Mouse (Mus musculus) embryonic facial prominence, embryonic 14.5 days (tissue): Measurements from ENCODE around the gene Ntm. TPM values are rescaled to one million over a fixed set of nuclear protein-coding genes. Genes with fewer than 3 reads are reported as not detected.
A peak's percentile ranks its signal among the peaks of the same experiment; 100 is the strongest.

Experiments
- ATAC-seq: fragments of 200-750 bp; cut with Nextera tagmentation; 2 replicates; pipeline ENCODE4 v1.8.0; 2017; ENCODE audit warnings: low read depth, moderate number of reproducible peaks, moderate TSS enrichment
- DNase-seq: peaks from one replicate; pipeline ENCODE4 v3.0.0-alpha.2; 2015; ENCODE audit warnings: low spot score
- H3K27ac ChIP-seq: fragments of 300-500 bp; sonication (generic); replicated peaks from 2 replicates; pipeline ENCODE4 v1.5.1; 2014; ENCODE audit warnings: low read depth, mild to moderate bottlenecking, low read length, moderate library complexity
- H3K27me3 ChIP-seq: fragments of 300-500 bp; sonication (generic); replicated peaks from 2 replicates; pipeline ENCODE4 v1.6.1; 2014; ENCODE audit warnings: low read length; ENCODE audit not compliant: control insufficient read depth, insufficient read depth
- H3K36me3 ChIP-seq: fragments of 300-500 bp; sonication (generic); 2 replicates; pipeline ENCODE4 v1.6.1; 2014; ENCODE audit warnings: low read length, mixed read lengths; ENCODE audit not compliant: control insufficient read depth, insufficient read depth
- H3K4me1 ChIP-seq: fragments of 300-500 bp; sonication (generic); 2 replicates; pipeline ENCODE4 v1.6.1; 2014; ENCODE audit warnings: antibody characterized with exemption, low read length; ENCODE audit not compliant: control insufficient read depth, insufficient read depth
- H3K4me2 ChIP-seq: fragments of 300-500 bp; sonication (generic); 2 replicates; pipeline ENCODE4 v1.6.1; 2014; ENCODE audit warnings: low read depth, mild to moderate bottlenecking, low read length, moderate library complexity, mixed read lengths
- H3K4me3 ChIP-seq: fragments of 300-500 bp; sonication (generic); 2 replicates; pipeline ENCODE4 v1.5.1; 2014; ENCODE audit warnings: low read depth, mild to moderate bottlenecking, low read length
- H3K9ac ChIP-seq: fragments of 300-500 bp; sonication (generic); 2 replicates; pipeline ENCODE4 v1.6.1; 2014; ENCODE audit warnings: low read depth, mild to moderate bottlenecking, low read length, moderate library complexity, mixed read lengths
- H3K9me3 ChIP-seq: fragments of 300-500 bp; sonication (generic); 2 replicates; pipeline ENCODE4 v1.6.1; 2016; ENCODE audit warnings: low read length; ENCODE audit not compliant: control insufficient read depth
- WGBS: fragments of 180-500 bp; shearing (Covaris S2); extraction: QIAGEN DNeasy Blood & Tissue Kit; methylation state at CpG from one replicate; pipeline ENCODE4 v1.1.7; 2014; 5-methylcytosine and 5-hydroxymethylcytosine counted together
- polyA plus RNA-seq: library from polyadenylated mRNA; unstranded; fragments of >200 nt; fragmentation: Nextera tagmentation; extraction: Ambion mirVana; gene quantifications from 2 replicates; pipeline ENCODE4 v1.2.1, GENCODE M21; 2014

The Ntm gene
- polyA plus RNA-seq, 1 experiment from 2014 or later: 28.2 TPM

GRCm38 (mm10) chr9:29956936-29957335 lies 6.0 kb downstream of the Ntm start:
- peaks cover 10% of the 10 kb centered on the region for H3K4me1 ChIP-seq
- H3K27ac ChIP-seq: no peak overlapping the region
- no peaks in the 10 kb centered on the region for H3K36me3 ChIP-seq
- no peak overlapping the region for H3K4me3 ChIP-seq
- WGBS: 69% methylated on average over 5 of the region's 5 CpGs
- no peaks in the 10 kb centered on the region for H3K9me3 ChIP-seq
- peaks cover 14% of the 10 kb centered on the region for H3K27me3 ChIP-seq
- no peak overlapping the region for H3K4me2 ChIP-seq
- DNase-seq (no peak), ATAC-seq (no peak)
- no peak overlapping the region for H3K9ac ChIP-seq

GRCm38 (mm10) chr9:29954031-29954430 lies 8.9 kb downstream of the Ntm start:
- Histone ChIP-seq H3K4me1 (peaks cover 4% of the 10 kb centered on the region; the same call in 1 of the 2 replicates), H3K9ac (no peak overlapping the region), H3K9me3 (no peaks in the 10 kb centered on the region), H3K4me2 (no peak overlapping the region), H3K36me3 (no peaks in the 10 kb centered on the region), H3K27me3 (no peaks in the 10 kb centered on the region), H3K4me3 (no peak overlapping the region), H3K27ac (no peak overlapping the region)
- ATAC-seq: no peak
- 54% methylated on average over 6 of the region's 6 CpGs for WGBS
- DNase-seq: no peak

GRCm38 (mm10) chr9:29949041-29949440 lies 13.9 kb downstream of the Ntm start:
- H3K27ac ChIP-seq: no peak overlapping the region
- no peaks in the 10 kb centered on the region for H3K27me3 ChIP-seq
- no peak overlapping the region for H3K9ac ChIP-seq
- peaks cover 2% of the 10 kb centered on the region; the same call in 1 of the 2 replicates for H3K4me1 ChIP-seq
- H3K36me3 ChIP-seq: no peaks in the 10 kb centered on the region
- H3K9me3 ChIP-seq: no peaks in the 10 kb centered on the region
- ATAC-seq (no peak), DNase-seq (no peak)
- H3K4me2 ChIP-seq: no peak overlapping the region
- WGBS: 86% methylated on average over 3 of the region's 3 CpGs
- H3K4me3 ChIP-seq: no peak overlapping the region

- Histone ChIP-seq H3K27ac (no peak overlapping the region), H3K36me3 (no peaks in the 10 kb centered on the region), H3K9me3 (no peaks in the 10 kb centered on the region), H3K9ac (peak overlapping the region; percentile 48), H3K4me3 (peak overlapping the region; percentile 17), H3K4me1 (peaks cover 12% of the 10 kb centered on the region; the same call in 1 of the 2 replicates), H3K27me3 (no peaks in the 10 kb centered on the region; the same call in 1 of the 2 replicates), H3K4me2 (peak overlapping the region; percentile 52)
- WGBS: 13% methylated on average over 20 of the region's 20 CpGs
- peak; percentile 79 for ATAC-seq
- peak; percentile 61 for DNase-seq
Observed at GRCm38 (mm10) chr9:29943209-29944070, 19.5 kb downstream of the Ntm start.

GRCm38 (mm10) chr9:29942183-29942952 lies 20.6 kb downstream of the Ntm start:
- H3K27ac ChIP-seq: no peak overlapping the region
- no peaks in the 10 kb centered on the region for H3K9me3 ChIP-seq
- H3K27me3 ChIP-seq: no peaks in the 10 kb centered on the region; the same call in 1 of the 2 replicates
- H3K4me2 ChIP-seq: no peak overlapping the region
- no peak overlapping the region for H3K4me3 ChIP-seq
- no peak overlapping the region for H3K9ac ChIP-seq
- DNase-seq (no peak), ATAC-seq (no peak; the same call in 1 of the 2 replicates)
- 50% methylated on average over 11 of the region's 11 CpGs for WGBS
- no peaks in the 10 kb centered on the region for H3K36me3 ChIP-seq
- peaks cover 12% of the 10 kb centered on the region; the same call in 1 of the 2 replicates for H3K4me1 ChIP-seq

GRCm38 (mm10) chr9:29939517-29940034 lies 23.4 kb downstream of the Ntm start:
- Histone ChIP-seq H3K9ac (no peak overlapping the region), H3K27me3 (no peaks in the 10 kb centered on the region; the same call in 1 of the 2 replicates), H3K36me3 (no peaks in the 10 kb centered on the region), H3K4me1 (peaks cover 12% of the 10 kb centered on the region; the same call in 1 of the 2 replicates), H3K4me3 (no peak overlapping the region), H3K4me2 (no peak overlapping the region), H3K9me3 (no peaks in the 10 kb centered on the region), H3K27ac (no peak overlapping the region)
- no peak for ATAC-seq
- no peak for DNase-seq
- 90% methylated on average over 16 of the region's 16 CpGs for WGBS

DNA sequence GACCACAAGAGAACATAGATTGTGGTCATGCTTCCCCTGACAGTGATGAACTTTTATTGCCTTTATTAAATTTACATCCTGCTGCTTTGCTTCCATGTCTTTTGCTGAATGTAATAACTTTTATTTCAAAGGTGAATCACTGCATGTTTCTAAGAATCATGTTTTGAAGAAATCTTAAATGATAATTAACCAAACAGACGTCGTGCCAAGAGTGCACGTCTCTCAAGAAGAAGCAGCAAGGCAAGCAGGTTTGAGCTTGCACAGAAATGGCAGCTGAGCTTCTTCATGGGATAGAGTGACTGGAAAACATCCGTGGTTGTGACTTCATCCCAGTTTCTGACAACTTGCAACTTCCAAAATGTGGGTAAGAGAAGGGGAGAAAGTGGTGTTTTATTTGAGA lies 34.1 kb downstream of the Ntm start:
- Histone ChIP-seq H3K27ac (no peak overlapping the region), H3K4me1 (no peaks in the 10 kb centered on the region), H3K4me2 (no peak overlapping the region), H3K9ac (no peak overlapping the region), H3K4me3 (no peak overlapping the region), H3K36me3 (no peaks in the 10 kb centered on the region), H3K27me3 (no peaks in the 10 kb centered on the region), H3K9me3 (no peaks in the 10 kb centered on the region)
- no peak for ATAC-seq
- WGBS: 71% methylated on average over 4 of the region's 4 CpGs
- peak; percentile 5 for DNase-seq

DNA sequence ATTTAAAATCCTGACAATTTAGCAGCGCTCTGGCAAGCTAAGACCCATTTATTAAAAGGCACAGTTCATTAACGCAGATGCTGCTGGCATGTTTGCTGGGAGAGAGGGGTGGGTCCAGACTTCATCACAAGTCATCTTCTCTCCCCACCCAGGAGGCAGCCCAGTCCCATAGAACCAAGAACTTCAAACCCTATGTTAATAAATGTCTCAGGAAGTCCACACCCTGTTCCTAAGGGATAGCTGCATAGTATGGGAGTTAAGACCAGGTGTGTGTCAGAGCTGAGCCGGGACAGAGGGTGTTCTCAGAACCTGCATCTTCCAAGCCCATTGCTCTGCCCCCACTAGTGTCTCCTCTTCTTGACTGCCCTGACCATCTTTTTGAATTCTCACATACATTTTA lies 37.6 kb downstream of the Ntm start:
- Histone ChIP-seq H3K4me3 (no peak overlapping the region), H3K9ac (no peak overlapping the region), H3K9me3 (no peaks in the 10 kb centered on the region), H3K4me1 (no peaks in the 10 kb centered on the region), H3K36me3 (no peaks in the 10 kb centered on the region), H3K27me3 (no peaks in the 10 kb centered on the region), H3K27ac (no peak overlapping the region), H3K4me2 (no peak overlapping the region)
- no peak for DNase-seq
- 87% methylated on average over 3 of the region's 3 CpGs for WGBS
- no peak for ATAC-seq
